Mouse (Mus musculus) brain, adult 2 months (tissue): ENCODE measurements at regions not wholly inside any gene's neighbourhood (a gene's known extent, or its start where the extent isn't known, plus 50 kb on each side); places are given as distances from the start of the nearest gene placed in this dataset.

Experiments used
- DNase-seq: peaks from one replicate; pipeline ENCODE4 v3.0.0; 2011; ENCODE audit warnings: low read depth, low spot score

GRCm38 (mm10) chr7:113621316-113621715, 107.7 kb downstream of the Far1 start:
- no peak for DNase-seq

- no peak for DNase-seq
Observed at GRCm38 (mm10) chr7:113621898-113622510, 108.4 kb downstream of the Far1 start.

- DNase-seq, result no peak
Observed at GRCm38 (mm10) chr7:113623296-113623695, 109.7 kb downstream of the Far1 start.

GRCm38 (mm10) chr7:113623962-113624361, 110.3 kb downstream of the Far1 start:
- no peak for DNase-seq

- DNase-seq, result no peak
Observed at GRCm38 (mm10) chr7:113626734-113627133, 113.1 kb downstream of the Far1 start.

DNA sequence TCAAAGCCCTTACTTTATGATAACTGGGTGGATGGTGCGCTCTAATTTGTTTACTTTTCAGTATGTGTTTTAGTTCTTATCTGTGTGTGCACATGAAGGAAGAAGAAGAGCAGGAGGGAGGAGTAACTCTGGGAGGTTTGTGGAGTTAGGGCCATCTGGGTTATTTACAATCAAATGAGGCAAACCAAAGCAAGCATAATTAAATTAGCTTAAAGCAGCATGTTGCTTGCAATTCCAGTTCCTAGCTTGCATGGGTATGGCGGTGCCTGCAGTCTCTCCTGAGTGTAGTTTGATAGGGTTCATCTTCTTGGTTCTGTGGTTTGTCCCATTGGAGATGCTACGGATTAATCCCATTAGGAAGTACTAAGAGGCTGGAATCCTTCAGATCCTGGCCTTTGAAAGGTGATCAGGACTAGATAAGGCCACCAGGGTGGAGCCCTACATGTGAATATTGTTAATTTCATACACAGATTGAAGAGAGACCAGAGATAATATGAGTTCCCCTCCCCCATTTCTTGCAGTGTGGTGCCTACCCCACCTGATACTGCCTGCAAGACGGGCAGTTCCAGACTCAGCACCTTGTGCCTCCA, 123.5 kb downstream of the Far1 start:
- DNase-seq, result no peak

- DNase-seq, result peak; percentile 87
Observed at GRCm38 (mm10) chr7:113638098-113638497, 124.5 kb downstream of the Far1 start.

- DNase-seq, result no peak
Observed at GRCm38 (mm10) chr7:113642540-113642939, 123.3 kb upstream of the Spon1 start.

- no peak for DNase-seq
Observed at GRCm38 (mm10) chr7:113650631-113651030, 115.2 kb upstream of the Spon1 start.

DNA sequence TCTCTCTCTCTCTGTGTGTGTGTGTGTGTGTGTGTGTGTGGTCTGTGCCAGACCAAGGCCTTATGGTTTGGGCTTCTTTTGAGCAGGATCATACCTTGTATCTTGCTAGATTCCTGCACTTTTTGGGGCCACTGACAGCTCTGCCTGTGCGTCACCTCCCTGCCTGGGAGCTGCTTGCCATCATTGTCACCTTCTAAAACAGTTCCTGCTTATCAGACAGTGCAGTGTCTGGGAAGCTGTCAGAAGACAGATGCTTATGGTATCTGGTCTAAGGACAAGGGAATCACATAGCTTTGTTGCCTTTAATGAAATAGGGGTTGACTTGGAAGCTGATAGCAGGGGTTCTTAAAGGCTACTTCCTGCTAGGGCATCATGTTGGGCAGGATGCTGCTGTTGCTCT, 114.1 kb upstream of the Spon1 start:
- DNase-seq, result peak; percentile 9

GRCm38 (mm10) chr7:113653130-113653529, 112.7 kb upstream of the Spon1 start:
- DNase-seq, result peak; percentile 50

DNA sequence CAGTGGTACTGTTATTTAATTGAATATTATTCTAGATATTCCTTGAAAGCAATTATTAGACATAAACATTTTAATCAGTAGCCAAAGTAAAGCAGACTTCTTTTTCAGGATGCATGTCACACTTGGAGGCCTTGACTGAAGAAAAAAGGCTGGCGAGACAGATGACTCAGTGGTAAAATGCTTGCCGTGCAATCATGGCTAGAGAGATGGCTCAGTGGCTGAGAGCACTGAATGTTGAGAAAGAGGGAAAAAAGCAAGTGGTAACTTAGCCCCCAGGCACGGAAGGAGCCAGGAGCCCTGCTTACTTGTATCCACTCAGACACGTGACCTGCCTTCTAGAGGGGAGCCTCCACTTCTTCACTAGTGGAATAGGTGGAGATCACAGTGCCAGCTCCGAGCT, 110.5 kb upstream of the Spon1 start:
- DNase-seq, result peak; percentile 9

DNA sequence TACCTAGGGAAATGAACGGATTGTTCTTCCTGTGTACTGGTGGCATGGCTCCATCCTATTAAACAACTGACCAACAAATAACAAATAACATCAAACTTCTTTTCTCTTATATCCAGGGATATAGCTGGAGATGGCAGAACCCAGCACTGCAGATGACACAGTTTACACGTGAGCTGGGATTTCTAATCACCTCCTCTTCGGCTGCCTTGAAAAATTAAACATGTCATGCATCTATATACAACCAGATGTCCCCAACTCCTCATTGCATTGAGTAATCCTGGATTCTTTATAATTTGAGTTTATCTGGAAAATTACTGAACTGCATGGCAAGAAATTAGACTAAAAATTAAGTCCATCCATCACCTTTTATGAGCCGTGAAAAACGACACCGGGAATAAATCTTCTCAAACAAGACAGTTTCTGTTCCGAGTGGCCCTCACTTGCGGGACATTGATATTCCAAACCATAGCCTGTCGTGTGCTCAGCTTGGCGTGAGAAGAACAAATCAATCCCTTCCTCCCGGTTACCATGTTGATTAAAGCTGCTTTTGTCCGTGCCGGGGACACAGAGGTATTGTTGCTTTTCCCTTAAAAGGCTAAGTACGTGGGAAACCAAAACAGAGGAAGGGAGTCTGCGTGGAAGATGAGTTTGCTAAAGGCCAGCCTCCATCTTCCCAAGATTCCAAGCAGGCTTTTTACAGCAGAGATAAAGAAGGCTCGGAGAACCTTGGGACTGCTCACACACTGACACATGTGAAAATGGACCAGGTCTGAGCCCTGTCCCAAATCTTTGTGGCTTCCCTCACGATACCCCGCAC, 92.8 kb upstream of the Spon1 start:
- DNase-seq, result peak; percentile 20

GRCm38 (mm10) chr7:113673596-113673956, 92.2 kb upstream of the Spon1 start:
- DNase-seq, result peak; percentile 76

DNA sequence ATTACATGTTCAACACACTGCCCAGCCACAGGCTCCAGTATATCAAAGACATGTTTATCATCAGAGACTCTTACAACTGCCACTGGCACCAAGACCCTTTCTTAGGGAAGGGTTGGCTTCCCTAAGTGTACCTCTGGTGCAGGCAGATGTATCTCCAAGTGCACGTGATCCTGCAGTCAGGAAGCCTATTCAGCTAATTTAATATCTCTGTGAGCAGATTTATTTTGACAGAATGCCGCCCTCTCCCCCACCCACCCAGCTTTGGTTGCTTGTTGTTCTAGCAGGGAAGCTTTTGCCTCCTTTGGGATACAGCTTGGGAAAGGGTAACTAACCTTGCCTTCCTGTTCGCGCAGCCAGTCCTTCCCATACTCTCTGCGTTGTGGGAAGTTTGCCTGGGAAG, 83.5 kb upstream of the Spon1 start:
- peak; percentile 31 for DNase-seq

DNA sequence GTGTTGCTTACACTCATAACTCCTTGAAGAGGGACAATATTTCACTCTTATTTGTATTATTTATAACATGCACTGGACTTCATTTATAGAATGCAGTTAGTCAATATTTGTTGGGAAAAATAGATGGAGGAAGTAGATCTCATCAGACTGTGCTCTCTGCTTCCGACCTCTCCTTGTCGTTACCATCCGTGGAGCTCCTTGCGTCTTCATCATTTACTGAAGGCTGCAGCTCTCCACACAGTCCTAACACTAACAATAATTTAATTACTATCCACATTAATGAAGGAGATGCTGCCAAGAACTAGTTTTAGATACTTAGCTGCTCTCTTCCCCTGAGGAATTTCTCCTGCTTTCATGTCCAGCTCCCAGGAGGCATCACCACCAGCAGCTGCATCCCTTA, 80.4 kb upstream of the Spon1 start:
- no peak for DNase-seq

GRCm38 (mm10) chr7:113686527-113686926, 79.3 kb upstream of the Spon1 start:
- DNase-seq, result peak; percentile 65

GRCm38 (mm10) chr7:113687566-113687965, 78.2 kb upstream of the Spon1 start:
- no peak for DNase-seq

- DNase-seq, result peak; percentile 79
Observed at GRCm38 (mm10) chr7:113688231-113688669, 77.5 kb upstream of the Spon1 start.

- no peak for DNase-seq
Observed at GRCm38 (mm10) chr7:113688717-113689116, 77.1 kb upstream of the Spon1 start.

- DNase-seq, result no peak
Observed at GRCm38 (mm10) chr7:113689131-113689530, 76.7 kb upstream of the Spon1 start.

DNA sequence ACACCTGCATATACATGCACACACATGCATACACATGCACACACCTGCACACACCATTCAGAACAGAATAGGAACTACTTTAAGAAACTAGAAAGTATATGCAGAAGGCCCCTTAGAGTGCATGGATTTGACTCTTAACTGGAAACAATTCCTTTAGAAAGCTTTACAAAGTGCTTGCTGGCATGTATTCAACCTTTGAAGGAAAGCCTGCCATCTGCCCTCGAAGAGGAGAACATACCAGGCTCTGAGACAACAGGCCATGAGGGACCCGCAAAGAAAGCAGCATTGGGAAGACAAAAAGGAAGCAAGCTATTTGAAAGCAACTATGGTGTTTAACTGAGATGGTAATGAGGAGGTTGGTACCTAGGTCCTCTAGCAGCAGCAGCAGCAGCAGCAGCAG, 74.0 kb upstream of the Spon1 start:
- DNase-seq, result peak; percentile 25

DNA sequence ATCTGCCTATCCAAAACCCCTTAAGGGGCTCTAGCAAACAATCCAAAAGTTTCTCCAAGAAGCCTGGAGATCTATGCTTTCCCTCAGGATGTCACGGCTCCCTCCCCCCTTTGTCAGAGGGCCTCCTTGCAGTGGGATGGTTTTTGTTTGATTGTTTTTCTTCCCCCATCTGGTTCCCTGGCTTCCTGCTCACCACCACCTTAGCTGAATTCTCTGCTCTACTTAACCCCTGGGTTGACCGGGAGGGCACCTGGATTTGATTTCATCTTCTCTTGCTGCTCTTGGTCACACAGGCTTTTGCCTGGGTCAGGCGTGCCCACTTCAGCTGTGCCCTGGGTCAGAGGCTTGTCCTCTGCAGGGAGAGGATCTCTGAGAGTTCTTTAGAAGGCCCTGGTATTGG, 72.3 kb upstream of the Spon1 start:
- DNase-seq, result no peak
